Mouse (Mus musculus) ES-Bruce4 (cell line): Measurements from ENCODE around the gene Zfp628. TPM values are rescaled to one million over a fixed set of nuclear protein-coding genes. Genes with fewer than 3 reads are reported as not detected.
A peak's percentile ranks its signal among the peaks of the same experiment; 100 is the strongest.

Experiments used
- H3K27ac ChIP-seq: 2 replicates; pipeline ENCODE4 v1.5.1; 2012; ENCODE audit warnings: low read length, inconsistent platforms; ENCODE audit not compliant: insufficient read depth
- H3K27me3 ChIP-seq: 2 replicates; pipeline ENCODE4 v1.6.1; 2012; ENCODE audit warnings: mild to moderate bottlenecking, low read length, inconsistent platforms; ENCODE audit not compliant: control insufficient read depth, poor library complexity, insufficient read depth, severe bottlenecking
- H3K36me3 ChIP-seq: 2 replicates; pipeline ENCODE4 v1.6.1; 2012; ENCODE audit warnings: inconsistent platforms, mild to moderate bottlenecking, low read length, moderate library complexity; ENCODE audit not compliant: control insufficient read depth, poor library complexity, insufficient read depth, severe bottlenecking
- H3K4me1 ChIP-seq: one replicate; pipeline ENCODE4 v1.8.1; 2011; ENCODE audit warnings: low read length; ENCODE audit not compliant: control insufficient read depth, insufficient read depth
- H3K4me3 ChIP-seq: 2 replicates; pipeline ENCODE4 v1.5.1; 2011; ENCODE audit warnings: low read depth, mild to moderate bottlenecking, low read length
- H3K9ac ChIP-seq: 2 replicates; pipeline ENCODE4 v1.6.1; 2012; ENCODE audit warnings: low read depth, mild to moderate bottlenecking, inconsistent platforms; ENCODE audit not compliant: poor library complexity, severe bottlenecking
- H3K9me3 ChIP-seq: replicated peaks from 2 replicates; pipeline ENCODE4 v1.6.1; 2012; ENCODE audit warnings: mild to moderate bottlenecking, low read length, inconsistent platforms; ENCODE audit not compliant: control insufficient read depth, poor library complexity, insufficient read depth, severe bottlenecking
- CTCF ChIP-seq: IDR thresholded peaks from one replicate; pipeline ENCODE4 v1.8.1; 2011; ENCODE audit warnings: low read depth, low read length
- EP300 ChIP-seq: IDR thresholded peaks from 2 replicates; pipeline ENCODE4 v1.6.1; 2011; ENCODE audit warnings: low read depth, low read length; ENCODE audit not compliant: insufficient read depth
- POLR2A ChIP-seq: IDR thresholded peaks from one replicate; pipeline ENCODE4 v1.8.1; 2011; ENCODE audit warnings: low read length; ENCODE audit not compliant: insufficient read depth
- polyA plus RNA-seq: library from polyadenylated mRNA; stranded (reverse); fragments of >200 nt; gene quantifications from 2 replicates; pipeline ENCODE4 v1.2.4, GENCODE M21; 2011; ENCODE audit warnings: low read depth; ENCODE audit not compliant: missing spikeins, insufficient read depth, insufficient read length

The Zfp628 gene
- polyA plus RNA-seq, 1 experiment: 5.0 TPM

DNA sequence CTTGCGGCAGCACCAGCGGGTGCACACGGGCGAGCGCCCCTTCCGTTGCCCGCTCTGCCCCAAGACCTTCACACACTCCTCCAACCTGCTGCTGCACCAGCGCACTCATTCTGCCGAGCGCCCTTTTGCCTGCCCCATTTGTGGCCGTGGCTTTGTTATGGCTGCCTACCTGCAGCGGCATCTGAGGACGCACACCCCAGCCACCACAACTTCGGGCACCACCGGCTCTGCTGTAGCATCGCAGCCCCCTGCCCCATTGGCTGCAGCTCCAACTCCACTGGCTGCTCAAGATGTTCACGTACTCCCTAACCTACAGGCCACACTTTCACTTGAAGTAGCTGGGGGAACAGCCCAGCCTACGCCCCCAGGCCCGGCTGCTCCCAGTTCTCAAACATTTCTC is 5.5 kb downstream of the Zfp628 start:
- peak overlapping the region; percentile 1; the same call in 1 of the 2 replicates for H3K9ac ChIP-seq
- no peaks in the 10 kb centered on the region for H3K9me3 ChIP-seq
- no peak overlapping the region for H3K27ac ChIP-seq
- H3K4me1 ChIP-seq: no peaks in the 10 kb centered on the region
- H3K36me3 ChIP-seq: no peaks in the 10 kb centered on the region
- H3K27me3 ChIP-seq: no peaks in the 10 kb centered on the region
- peak overlapping the region; percentile 43 for H3K4me3 ChIP-seq
- TF ChIP-seq CTCF (no peak), POLR2A (no peak), EP300 (no peak)

DNA sequence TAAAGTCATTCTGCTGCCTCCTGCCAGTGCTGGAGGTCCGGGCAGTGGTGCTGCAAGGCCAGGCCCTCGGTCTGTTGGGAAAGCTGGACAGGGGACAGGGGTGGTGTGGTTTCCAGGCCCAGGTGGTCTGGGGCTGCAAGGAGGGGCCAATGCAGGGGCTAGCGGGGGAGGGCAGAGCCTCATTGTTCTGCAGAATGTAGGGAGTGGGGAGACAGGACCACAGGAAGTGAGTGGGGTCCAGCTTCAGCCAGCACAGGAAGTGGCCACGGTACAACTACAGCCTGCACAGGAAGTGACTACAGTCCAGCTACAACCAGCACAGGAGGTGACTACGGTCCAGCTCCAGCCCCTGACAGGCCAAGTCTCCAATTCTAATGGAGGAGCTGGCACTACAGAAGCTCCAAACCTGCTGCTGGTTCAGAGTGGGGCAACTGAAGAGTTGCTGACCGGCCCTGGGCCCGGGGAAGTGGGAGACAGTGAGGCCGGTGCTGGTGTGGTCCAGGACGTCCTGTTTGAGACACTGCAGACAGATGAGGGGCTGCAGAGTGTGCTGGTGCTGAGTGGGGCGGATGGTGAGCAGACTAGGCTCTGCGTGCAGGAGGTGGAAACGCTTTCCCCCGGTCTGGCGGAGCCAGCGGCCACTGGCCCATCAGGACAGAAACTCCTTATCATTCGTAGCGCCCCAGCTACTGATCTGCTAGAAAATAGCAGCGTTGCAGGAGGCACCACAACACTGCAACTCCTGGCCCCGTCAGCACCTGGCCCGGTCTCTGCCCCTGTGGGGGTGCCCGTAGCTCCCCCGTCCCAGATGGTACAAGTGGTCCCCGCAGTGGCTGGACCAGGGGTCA is 6.2 kb downstream of the Zfp628 start:
- Histone ChIP-seq H3K4me1 (no peaks in the 10 kb centered on the region), H3K36me3 (no peaks in the 10 kb centered on the region), H3K9me3 (no peaks in the 10 kb centered on the region), H3K9ac (0 out of 2 replicates have a peak overlapping the region, but pooled peaks have one; percentile 1), H3K4me3 (no peak overlapping the region), H3K27me3 (no peaks in the 10 kb centered on the region), H3K27ac (no peak overlapping the region)
- TF ChIP-seq POLR2A: no peak
- TF ChIP-seq EP300: no peak
- no peak for TF ChIP-seq CTCF

DNA sequence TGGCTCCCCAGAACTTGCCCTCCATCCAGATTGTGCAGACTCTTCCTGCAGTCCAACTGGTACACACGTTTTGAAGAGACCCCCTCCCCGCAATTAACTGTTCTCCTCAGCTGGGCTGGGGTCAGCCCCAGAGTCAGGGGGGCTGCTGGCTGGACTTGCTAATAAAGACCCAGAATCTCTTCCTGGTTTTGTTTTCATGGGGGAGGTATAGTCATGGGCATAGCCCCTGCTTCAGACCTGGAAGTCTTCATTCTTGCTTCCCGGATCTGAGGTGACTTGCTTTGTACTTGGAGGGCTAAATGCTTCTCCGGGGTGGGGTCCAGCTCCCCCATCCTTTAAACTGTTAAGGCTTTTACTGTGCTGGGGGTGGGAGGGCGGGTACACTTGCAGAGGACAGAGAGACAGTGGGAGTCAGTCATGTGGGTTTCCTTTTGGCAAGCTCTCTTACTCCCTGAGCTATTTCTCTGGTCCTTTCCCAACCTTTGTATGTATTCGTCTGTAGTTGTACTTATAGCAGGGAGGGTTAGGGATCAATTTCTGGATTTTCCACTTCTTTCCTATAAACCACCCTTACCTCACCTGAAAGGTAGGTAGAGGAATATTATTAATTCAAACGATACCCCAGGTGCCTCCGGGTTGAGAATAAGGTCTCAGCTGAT is 6.9 kb downstream of the Zfp628 start, which contains the start of gene Nat14:
Nat14 (plus strand) TSS at position 205 of the 659 bp plus-strand sequence.
- Histone ChIP-seq H3K9ac (peak within 1 kb of the TSS; percentile 42; the same call in 1 of the 2 replicates), H3K9me3 (no peaks in the 10 kb centered on the region), H3K4me1 (no peaks in the 10 kb centered on the region), H3K4me3 (peak within 1 kb of the TSS; percentile 62), H3K36me3 (no peaks in the 10 kb centered on the region), H3K27me3 (no peaks in the 10 kb centered on the region), H3K27ac (no peak within 1 kb of the TSS)
- no peak for TF ChIP-seq POLR2A
- no peak for TF ChIP-seq CTCF
- TF ChIP-seq EP300: no peak

DNA sequence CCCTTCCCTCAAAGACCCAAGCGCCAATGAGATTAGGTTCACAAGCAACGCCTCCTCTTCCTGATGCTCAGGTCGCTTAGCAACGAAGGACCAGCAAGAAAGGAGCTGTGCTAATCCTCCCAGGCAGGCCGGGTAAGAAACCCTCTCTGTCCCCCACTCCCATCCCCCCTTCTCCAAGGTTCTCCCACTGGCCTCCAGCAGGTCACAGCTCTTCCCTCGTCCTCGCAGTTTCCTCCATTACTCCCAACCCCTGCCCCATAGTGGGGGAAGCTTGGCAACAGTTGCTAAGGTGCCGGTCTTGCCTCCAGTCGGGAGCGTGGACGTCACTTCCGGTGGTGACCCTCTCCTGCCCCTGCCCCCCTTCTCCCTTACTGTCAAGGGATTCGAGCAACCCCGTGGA is 7.5 kb downstream of the Zfp628 start:
- H3K4me1 ChIP-seq: no peaks in the 10 kb centered on the region

DNA sequence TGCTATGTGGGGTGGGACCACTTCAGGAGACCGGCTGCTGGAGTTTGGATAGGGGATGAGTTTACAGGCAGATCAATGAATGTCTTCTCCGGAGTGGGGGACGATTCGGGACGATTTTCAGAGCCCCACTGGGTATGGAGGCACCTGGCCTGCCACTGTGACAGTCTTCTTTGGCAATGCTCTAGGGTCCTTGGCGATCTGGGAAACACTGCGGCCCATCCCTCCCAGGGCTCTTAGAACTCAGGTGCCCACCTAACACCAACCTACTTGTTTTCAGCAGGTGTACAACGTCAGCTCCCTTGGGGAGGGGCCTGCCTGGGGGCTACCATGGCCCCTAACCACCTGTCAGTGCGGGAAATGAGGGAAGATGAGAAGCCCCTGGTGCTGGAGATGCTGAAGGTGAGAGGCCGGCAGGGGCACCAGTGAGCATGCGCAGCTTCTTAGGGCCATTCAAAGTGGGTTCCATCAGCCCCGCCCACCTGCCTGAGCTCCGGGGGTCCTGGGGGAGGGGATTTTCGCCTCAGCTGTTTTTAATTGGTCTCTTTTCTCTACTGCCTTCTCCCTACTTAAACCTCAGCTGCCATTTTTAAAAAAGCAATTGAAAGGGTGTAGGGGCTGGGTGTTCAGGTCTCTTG is 8.0 kb downstream of the Zfp628 start:
- no peak for TF ChIP-seq EP300
- no peak for TF ChIP-seq POLR2A
- TF ChIP-seq CTCF: no peak
- peak overlapping the region; percentile 56 for H3K9ac ChIP-seq
- no peaks in the 10 kb centered on the region for H3K9me3 ChIP-seq
- no peaks in the 10 kb centered on the region for H3K4me1 ChIP-seq
- no peaks in the 10 kb centered on the region for H3K36me3 ChIP-seq
- peak overlapping the region; percentile 62 for H3K4me3 ChIP-seq
- no peak overlapping the region for H3K27ac ChIP-seq
- no peaks in the 10 kb centered on the region for H3K27me3 ChIP-seq

More for the DNA sequence above, 7.5 kb downstream of the Zfp628 start:
- Histone ChIP-seq H3K27me3 (no peaks in the 10 kb centered on the region), H3K4me3 (peak overlapping the region; percentile 62), H3K27ac (no peak overlapping the region), H3K9ac (peak overlapping the region; percentile 42; the same call in 1 of the 2 replicates), H3K9me3 (no peaks in the 10 kb centered on the region), H3K36me3 (no peaks in the 10 kb centered on the region)
- no peak for TF ChIP-seq POLR2A
- no peak for TF ChIP-seq CTCF
- no peak for TF ChIP-seq EP300
